Mouse (Mus musculus): ENCODE data around the gene Hemgn.

Hemgn gene

GRCm38 (mm10) chr4:46412113-46412512, 1.2 kb downstream of the Hemgn start:
- no peak for DNase-seq (ENCODE audit: low spot score in 2 of 2)

- DNase-seq (ENCODE audit: low spot score in 2 of 2), result no peak
Measured at GRCm38 (mm10) chr4:46411489-46411888, 1.8 kb downstream of the Hemgn start.

- DNase-seq (ENCODE audit: low spot score in 2 of 2), result no peak
Measured at GRCm38 (mm10) chr4:46410677-46411076, 2.6 kb downstream of the Hemgn start.

DNA sequence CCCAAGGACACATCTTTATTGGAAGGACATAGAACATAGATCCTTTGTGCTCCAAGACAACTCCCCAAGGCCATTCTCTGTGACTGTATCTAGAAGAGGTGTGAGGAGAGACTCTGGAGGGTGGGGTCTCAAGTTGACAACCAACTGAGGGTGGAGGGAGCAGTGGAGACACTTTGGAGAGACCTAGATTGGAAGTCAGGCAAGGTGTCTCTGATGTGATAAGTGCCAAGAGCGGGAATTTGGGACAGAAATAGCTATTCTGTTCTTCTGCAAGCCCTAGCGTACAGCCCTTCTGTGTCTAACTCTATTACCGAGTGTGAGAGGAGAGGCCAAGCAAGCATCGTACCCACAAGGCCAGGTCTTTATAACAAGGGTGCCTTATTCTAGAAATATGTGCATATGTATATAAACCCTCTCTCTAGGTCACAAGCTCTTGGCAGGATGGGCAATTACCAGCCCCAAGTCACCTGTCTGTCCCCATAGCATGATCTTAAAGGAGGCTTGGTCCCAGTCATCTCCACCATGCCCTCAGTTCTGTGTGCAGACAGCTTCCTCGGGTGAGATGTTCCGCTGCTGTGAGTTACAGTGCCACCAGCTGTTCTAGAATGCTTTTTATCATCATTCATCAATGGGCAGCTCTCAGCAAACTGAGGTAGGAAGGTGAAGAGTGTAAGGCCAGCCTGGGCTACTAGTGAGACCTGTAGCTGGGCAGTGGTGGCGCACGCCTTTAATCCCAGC, 6.2 kb downstream of the Hemgn start:
- DNase-seq (ENCODE audit: low spot score in 2 of 2), result no peak

DNA sequence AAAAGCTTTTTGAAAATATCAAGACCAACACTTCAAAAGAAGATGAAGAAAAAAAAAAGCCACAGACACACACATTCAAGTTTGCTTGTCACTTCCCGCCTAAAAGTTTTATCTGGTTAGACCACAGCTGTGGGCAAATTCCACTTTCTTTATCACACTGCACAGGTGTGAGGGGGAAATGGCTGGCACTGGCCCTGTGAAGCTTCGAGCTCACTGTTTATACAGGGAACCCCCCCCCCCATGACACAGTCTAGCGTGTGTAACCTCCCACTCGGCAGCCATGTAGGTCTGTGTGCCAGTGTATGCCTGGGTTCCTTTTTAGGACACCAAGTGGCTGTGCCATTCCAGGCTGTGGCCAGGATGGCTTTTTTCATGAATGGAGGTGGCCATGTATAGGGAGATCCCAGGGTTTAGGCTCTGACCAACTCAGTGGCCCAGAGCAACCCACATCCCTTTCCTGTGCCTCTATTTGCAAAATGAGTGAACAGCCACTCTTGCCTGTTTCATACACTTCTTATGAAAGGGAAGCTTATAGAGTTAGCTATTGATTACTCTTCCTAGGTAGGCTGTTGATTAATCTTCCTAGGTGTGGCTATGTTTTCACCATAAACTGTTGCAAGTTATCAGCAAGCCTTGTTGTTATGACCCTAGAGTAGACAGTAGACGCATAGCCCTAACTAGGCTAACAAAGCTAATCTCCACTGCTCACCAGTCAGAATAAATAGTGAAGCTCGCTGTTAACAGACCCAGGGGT, 9.1 kb downstream of the Hemgn start:
- no peak for DNase-seq (ENCODE audit: low spot score in 2 of 2)

- DNase-seq (ENCODE audit: low spot score in 2 of 2), result no peak
Measured at GRCm38 (mm10) chr4:46398839-46399238, 14.5 kb downstream of the Hemgn start.

GRCm38 (mm10) chr4:46395736-46396135, 17.6 kb downstream of the Hemgn start:
- no peak for DNase-seq (ENCODE audit: low spot score in 2 of 2)

- DNase-seq (ENCODE audit: low spot score in 2 of 2), result no peak
Measured at GRCm38 (mm10) chr4:46394388-46394787, 18.9 kb downstream of the Hemgn start.

GRCm38 (mm10) chr4:46390390-46390970, 22.8 kb downstream of the Hemgn start:
- DNase-seq (ENCODE audit: low spot score in 2 of 2), result peak; percentile 81 to 87

DNA sequence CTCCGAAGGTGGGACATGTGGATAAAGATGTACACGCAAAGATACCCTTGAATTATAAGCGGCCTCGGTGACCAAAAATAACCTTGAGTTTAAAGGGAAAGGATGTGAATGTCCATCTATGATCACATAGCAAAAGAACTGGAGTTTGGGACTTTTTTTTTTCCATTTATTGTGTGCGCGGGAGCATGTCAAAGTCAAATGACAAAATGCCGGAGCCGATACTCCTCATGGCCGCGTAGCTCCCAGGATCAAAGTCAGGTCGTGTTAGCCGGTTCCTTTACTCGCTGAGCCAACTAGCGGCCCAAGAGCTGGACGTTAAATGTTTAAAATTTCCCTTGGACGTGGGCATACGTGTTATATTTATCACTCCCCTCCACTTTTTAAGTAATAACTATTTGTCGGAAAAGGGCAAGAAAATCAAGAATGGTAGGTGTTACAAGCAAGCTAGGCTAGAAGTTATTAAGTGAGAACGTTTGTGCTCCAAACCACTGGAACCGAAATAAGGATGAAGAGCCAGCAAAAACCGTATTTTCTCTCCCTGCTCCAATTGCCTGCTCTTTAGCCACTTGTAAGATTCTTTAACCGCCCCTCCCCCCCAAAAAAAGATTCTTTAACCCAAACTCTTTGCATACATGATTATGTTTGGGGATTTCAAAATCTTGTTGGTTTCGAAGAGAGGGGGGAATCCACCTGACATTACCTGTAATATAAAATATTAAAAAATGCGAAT, 23.5 kb downstream of the Hemgn start:
- DNase-seq (ENCODE audit: low spot score in 2 of 2), result peak in 1 of 2 experiments; percentile 53

DNA sequence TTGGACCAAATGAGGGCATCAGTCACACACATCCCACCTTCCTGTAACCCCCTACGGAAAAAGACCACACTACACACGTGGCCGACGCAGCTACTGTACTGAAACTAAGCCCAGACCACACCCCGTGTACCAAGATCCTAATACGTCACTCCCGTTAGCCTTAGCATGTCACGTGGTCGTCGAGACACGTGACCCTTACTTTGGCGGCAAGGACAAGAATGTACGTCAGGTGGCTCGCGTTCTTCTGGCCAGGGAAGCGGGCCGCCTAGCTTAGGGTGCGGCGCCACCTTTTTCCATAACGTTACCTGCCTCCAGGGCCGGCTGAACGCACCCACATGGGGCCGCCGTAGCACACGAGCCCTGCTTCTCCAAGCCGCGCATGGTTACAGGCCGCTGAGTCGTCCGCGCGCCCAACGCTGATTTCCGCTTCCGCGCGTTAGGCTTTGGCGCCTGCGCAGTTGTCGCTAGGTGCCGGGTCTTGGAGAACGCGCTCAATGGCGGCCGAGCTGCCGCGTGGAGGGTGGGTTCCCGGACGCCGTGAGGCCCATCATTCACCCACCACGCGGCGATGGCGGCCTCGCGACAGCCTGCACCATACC, 24.2 kb downstream of the Hemgn start, which contains the start of gene Trmo:
TSS of gene Trmo (minus strand) at position 425 of the 599 bp plus-strand sequence.
- DNase-seq (ENCODE audit: low spot score in 2 of 2), result peak; percentile 97

- no peak for DNase-seq (ENCODE audit: low spot score in 2 of 2)
Measured at GRCm38 (mm10) chr4:46388556-46388955, 24.8 kb downstream of the Hemgn start.

DNA sequence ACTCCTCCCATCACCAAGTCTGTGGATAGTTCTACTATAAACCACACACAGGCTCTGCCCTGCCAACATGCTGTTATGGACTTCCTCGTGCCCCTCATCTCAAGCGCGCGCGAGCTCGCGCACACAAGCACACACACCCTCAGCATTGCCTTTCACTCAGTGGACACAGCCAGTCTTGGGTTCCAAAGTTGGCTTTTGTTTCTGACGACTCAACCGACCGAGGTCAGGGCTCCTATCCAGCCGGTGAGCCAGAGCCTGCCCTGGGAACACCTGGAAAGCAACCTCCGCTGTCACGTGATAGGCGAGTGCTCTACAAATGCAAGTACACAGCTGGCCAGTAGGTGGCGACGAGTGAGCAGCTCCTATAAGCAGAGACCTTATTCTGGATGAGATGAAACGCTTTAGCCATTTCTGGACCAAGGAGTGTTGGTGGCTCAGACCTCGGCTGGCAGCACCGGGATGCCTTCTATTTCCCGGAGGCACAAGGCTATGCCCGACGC, 38.4 kb downstream of the Hemgn start:
- DNase-seq (ENCODE audit: low spot score in 2 of 2), result peak; percentile 90 to 91

DNA sequence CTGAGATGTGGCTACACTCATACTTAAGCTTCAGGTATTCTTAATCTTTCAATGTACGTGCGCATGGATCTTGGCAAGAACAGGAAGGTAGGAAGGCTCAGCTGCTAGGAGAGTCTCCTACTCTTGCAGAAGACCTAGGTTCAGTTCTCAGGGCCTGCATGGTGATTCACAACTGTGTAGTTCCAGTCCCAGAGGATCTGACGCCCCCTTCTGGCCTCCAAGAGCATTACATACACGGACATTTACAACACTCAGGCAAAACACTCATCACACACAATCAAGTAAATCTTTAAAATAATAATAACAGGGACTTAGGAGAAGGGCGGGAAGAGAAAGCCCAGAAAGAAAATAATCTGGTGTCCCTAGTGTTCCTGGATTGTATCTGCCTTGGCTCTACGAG, 38.9 kb downstream of the Hemgn start:
- no peak for DNase-seq (ENCODE audit: low spot score in 2 of 2)

DNA sequence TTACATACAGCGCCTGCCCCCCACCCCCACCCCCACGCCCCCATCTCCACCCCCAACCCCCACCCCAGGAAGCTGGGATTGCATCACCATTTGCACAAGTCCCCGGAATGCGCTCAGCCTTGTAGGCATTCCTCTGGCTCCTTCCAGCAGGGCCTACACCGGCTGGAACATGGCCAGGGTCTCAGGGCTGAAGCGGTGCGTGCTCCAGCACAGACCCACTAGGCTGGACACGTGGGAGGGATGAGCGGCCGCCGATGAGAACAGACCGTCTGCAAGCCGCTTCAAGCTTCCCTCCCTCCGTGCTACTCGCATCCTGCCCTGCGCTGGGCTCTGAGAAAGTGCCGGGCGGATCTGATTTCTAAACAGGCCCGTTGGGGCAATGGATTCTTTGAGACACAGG, 42.3 kb downstream of the Hemgn start:
- peak; percentile 66 to 67 for DNase-seq (ENCODE audit: low spot score in 2 of 2)

DNA sequence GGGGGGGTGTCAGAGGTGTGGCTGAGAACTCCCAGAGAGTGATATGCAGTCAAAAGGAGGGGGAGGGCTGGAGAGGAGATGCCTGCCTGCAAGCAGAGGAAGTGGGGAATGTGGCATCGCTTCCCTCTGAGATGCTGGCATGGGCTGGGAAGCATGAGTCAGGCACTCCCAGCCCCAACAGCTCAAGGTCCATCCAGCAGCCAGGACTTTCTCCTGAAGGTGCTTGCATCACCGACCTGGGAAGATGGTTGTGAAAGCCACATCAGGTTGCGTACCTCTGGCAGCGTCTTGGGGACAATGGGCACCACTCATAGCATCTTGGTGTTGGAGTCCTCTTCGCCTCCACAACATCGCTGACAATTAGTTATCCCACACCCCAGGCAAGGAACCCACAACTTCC, 42.9 kb downstream of the Hemgn start:
- DNase-seq (ENCODE audit: low spot score in 2 of 2), result no peak

GRCm38 (mm10) chr4:46369070-46369469, 44.2 kb downstream of the Hemgn start:
- no peak for DNase-seq (ENCODE audit: low spot score in 2 of 2)

DNA sequence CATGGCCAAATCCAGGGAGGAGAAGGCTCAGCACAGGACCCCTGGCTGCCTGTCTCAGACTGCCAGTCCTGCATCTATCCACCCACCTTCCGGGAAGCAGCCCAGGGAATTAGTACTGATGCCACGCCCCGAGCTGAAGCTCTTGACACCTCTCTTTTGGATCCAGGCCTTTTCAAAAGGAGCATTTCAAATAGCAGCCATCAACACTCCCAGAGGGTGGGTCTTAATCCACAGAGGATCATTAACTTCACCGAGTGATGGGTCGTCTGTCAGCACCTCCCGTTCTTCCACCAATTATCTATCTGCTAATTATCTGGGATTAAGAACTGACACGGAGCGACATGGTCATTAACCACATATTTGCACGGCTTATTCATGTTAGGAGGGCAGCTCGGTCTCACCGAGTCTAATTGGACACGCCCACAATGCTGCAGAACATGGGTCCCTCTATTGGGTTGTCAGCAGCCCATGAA, 45.8 kb downstream of the Hemgn start:
- no peak for DNase-seq (ENCODE audit: low spot score in 2 of 2)

DNA sequence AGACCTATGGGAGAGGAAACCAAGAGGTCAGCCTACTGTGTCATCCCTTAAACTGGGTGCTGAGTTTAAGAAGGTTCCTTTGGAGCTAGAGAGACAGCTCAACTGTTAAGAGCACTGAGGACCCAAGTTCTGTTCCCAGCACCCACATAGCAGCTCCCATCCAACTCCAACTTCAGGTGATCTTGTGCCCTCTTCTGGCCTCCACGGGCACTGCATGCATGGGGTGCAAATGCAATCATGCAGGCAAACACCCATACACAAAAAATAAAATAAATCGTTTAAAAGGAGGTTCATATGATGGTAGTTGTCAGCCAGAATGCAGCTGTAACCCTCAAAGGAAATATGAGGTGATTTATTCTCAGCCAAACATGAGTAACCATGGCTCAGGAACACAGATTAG, 48.9 kb downstream of the Hemgn start:
- no peak for DNase-seq (ENCODE audit: low spot score in 2 of 2)

GRCm38 (mm10) chr4:46361258-46361657, 52.0 kb downstream of the Hemgn start:
- no peak for DNase-seq (ENCODE audit: low spot score in 2 of 2)

DNA sequence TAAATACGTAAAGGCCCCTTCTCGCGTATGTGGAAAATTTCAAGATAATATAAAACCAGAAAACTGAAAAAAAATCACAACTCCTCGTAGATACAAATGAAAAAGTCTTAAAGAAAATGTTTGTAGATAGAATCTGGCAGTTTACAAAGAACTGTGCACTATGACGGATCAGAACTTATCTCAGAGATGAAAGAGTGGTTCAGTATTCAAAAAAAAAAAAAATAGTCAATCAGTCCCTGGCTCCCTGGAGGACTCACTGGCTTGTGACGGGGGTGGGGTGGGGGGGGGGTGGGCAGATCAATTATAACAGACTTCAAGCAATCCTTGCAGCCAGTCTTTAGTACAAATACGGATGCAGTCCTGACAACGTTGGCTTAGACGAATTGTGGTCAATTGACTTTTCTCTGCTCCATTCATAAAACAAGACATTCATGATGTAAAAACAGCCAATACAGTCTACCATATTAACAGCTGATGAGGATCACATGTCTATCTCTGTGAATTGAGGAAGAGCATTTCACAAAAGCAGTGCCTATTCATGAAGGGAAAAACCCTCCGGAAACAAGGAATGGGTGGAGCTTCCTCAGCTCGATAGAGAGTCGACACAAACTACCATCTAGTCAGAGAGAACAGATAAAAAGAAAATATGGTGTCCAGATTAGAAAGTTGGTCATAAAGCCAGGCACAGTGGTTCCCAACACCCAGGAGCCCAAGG, 53.6 kb downstream of the Hemgn start:
- DNase-seq (ENCODE audit: low spot score in 2 of 2), result no peak
